Mouse (Mus musculus) cerebellum, adult 18-20 months (tissue): ENCODE data around the gene Abcd3.
A peak's percentile ranks its signal among the peaks of the same experiment; 100 is the strongest.

Source experiments
- DNase-seq, 2 experiments: peaks; one replicate each; pipeline ENCODE4 v3.0.0; 2021

Abcd3 gene

GRCm38 (mm10) chr3:121737453-121737852 lies 77.6 kb downstream of the Abcd3 start:
- DNase-seq: peak; percentile 23 to 44

GRCm38 (mm10) chr3:121736025-121736744 lies 78.9 kb downstream of the Abcd3 start:
- DNase-seq: peak; percentile 89 to 91

GRCm38 (mm10) chr3:121735542-121735941 lies 79.6 kb downstream of the Abcd3 start:
- DNase-seq: no peak

- no peak for DNase-seq
Measured at GRCm38 (mm10) chr3:121729678-121730077, 85.4 kb downstream of the Abcd3 start.

GRCm38 (mm10) chr3:121725651-121726050 lies 89.5 kb downstream of the Abcd3 start:
- no peak for DNase-seq

- no peak for DNase-seq
Measured at GRCm38 (mm10) chr3:121724553-121724952, 90.5 kb downstream of the Abcd3 start.

- no peak for DNase-seq
Measured at GRCm38 (mm10) chr3:121723968-121724524, 91.1 kb downstream of the Abcd3 start.

- DNase-seq: peak; percentile 84 to 86
Measured at GRCm38 (mm10) chr3:121722971-121723844, 91.9 kb downstream of the Abcd3 start, which contains the start of gene F3. TSS of gene F3 (plus strand) at chr3:121723537.

GRCm38 (mm10) chr3:121721691-121722070 lies 93.4 kb downstream of the Abcd3 start:
- no peak for DNase-seq

GRCm38 (mm10) chr3:121720801-121721690 lies 94.1 kb downstream of the Abcd3 start:
- no peak for DNase-seq

- no peak for DNase-seq
Measured at GRCm38 (mm10) chr3:121719701-121720100, 95.4 kb downstream of the Abcd3 start.

- DNase-seq: no peak
Measured at GRCm38 (mm10) chr3:121718679-121719078, 96.4 kb downstream of the Abcd3 start.

- no peak for DNase-seq
Measured at GRCm38 (mm10) chr3:121716480-121716879, 98.6 kb downstream of the Abcd3 start.

GRCm38 (mm10) chr3:121715741-121716459 lies 99.2 kb downstream of the Abcd3 start:
- no peak for DNase-seq

GRCm38 (mm10) chr3:121715336-121715735 lies 99.8 kb downstream of the Abcd3 start:
- no peak for DNase-seq

- no peak for DNase-seq
Measured at GRCm38 (mm10) chr3:121714461-121714860, 100.6 kb downstream of the Abcd3 start.

- DNase-seq: no peak
Measured at GRCm38 (mm10) chr3:121713816-121714215, 101.3 kb downstream of the Abcd3 start.

- no peak for DNase-seq
Measured at GRCm38 (mm10) chr3:121713151-121713701, 101.9 kb downstream of the Abcd3 start.

GRCm38 (mm10) chr3:121712222-121712621 lies 102.9 kb downstream of the Abcd3 start:
- no peak for DNase-seq

- no peak for DNase-seq
Measured at GRCm38 (mm10) chr3:121710894-121711531, 104.1 kb downstream of the Abcd3 start.
